Mouse (Mus musculus): ENCODE results near the gene Egfl6. TPM values are rescaled to one million over a fixed set of nuclear protein-coding genes. Genes with fewer than 3 reads are reported as not detected.

Gene Egfl6
- polyA plus RNA-seq, 1 experiment from 2014 or later: 8.8 TPM

Other genes starting within 250 kb of the Egfl6 start
- gene Trappc2, start 145.1 kb downstream of the Egfl6 start, polyA plus RNA-seq (2016; fragmentation: Nextera tagmentation; extraction: Ambion mirVana): 45.1 and 49.2 TPM in 2 replicates
- 8.8 and 9.3 TPM in 2 replicates for gene Ofd1, start 145.0 kb downstream of the Egfl6 start, polyA plus RNA-seq (2016; fragmentation: Nextera tagmentation; extraction: Ambion mirVana)
- gene Rab9, start 105.9 kb downstream of the Egfl6 start, polyA plus RNA-seq (2016; fragmentation: Nextera tagmentation; extraction: Ambion mirVana): 46.3 and 46.7 TPM in 2 replicates
- 13.3 and 14.2 TPM in 2 replicates for gene Tceanc, start 67.2 kb downstream of the Egfl6 start, polyA plus RNA-seq (2016; fragmentation: Nextera tagmentation; extraction: Ambion mirVana)

All from forebrain, embryonic 12.5 days (tissue).